Mouse (Mus musculus): ENCODE measurements around the gene Hs3st1. TPM values are rescaled to one million over a fixed set of nuclear protein-coding genes. Genes with fewer than 3 reads are reported as not detected.

Hs3st1 gene
- total RNA-seq (2023) = under 1 TPM in 1 of 2 experiments, not detected in 1; 0.31 TPM

DNA sequence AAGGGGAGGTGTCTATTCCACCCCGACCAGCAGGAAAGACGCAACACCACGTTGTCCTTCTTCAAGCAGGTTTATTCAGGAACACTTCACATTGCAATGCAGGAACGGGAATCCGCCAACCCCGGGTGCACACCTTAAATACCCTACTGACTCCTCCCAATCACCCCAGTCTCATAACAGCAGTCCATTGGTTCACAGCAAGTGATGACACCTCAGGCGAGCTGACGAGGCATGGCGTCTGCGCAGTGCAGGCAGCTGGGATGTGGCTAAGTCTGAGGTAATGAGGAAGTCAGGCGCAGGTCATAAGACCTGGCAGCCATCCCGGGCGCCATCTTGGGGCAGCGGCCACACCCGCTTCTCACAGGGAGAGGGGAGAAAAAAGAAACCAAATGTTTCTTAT is at the start of gene Hs3st1:
Gene Hs3st1 (minus strand): TSS at position 101 of the 400 bp plus-strand sequence.

Data from neutrophil, adult 83 days (primary cell).